Mouse (Mus musculus): ENCODE results near the gene Nr1h5. TPM values are rescaled to one million over a fixed set of nuclear protein-coding genes. Genes with fewer than 3 reads are reported as not detected.

Nr1h5 gene
- polyA plus RNA-seq (2015; fragmentation: Nextera tagmentation; extraction: Ambion mirVana), result 0.13 TPM in 2 replicates

- no peaks in the 10 kb centered on the region for H3K9me3 ChIP-seq
- no peaks in the 10 kb centered on the region for H3K4me1 ChIP-seq
- H3K9ac ChIP-seq (replicated peaks), result no peak within 1 kb of the TSS
- no peaks in the 10 kb centered on the region for H3K27me3 ChIP-seq
- no peak for ATAC-seq (replicated peaks)
- no peak within 1 kb of the TSS for H3K4me3 ChIP-seq
- WGBS, result 57% methylated on average over 3 of the region's 3 CpGs
- no peak within 1 kb of the TSS for H3K27ac ChIP-seq (replicated peaks)
- H3K36me3 ChIP-seq, result no peaks in the 10 kb centered on the region
- no peak within 1 kb of the TSS for H3K4me2 ChIP-seq (replicated peaks)
Measured at GRCm38 (mm10) chr3:102964033-102964432, at the start of gene Nr1h5. TSS of gene Nr1h5 (minus strand) at chr3:102964133.

GRCm38 (mm10) chr3:103001595-103001994 lies 37.7 kb upstream of the Nr1h5 start:
- H3K27me3 ChIP-seq, result no peaks in the 10 kb centered on the region
- H3K27ac ChIP-seq (replicated peaks), result no peak overlapping the region
- H3K9ac ChIP-seq (replicated peaks), result no peak overlapping the region
- ATAC-seq (replicated peaks), result no peak
- H3K9me3 ChIP-seq, result no peaks in the 10 kb centered on the region
- no peak overlapping the region for H3K4me2 ChIP-seq (replicated peaks)
- H3K4me3 ChIP-seq, result no peak overlapping the region
- whole genome bisulfite sequencing, result 98% methylated on average over 7 of the region's 7 CpGs
- H3K4me1 ChIP-seq, result peaks cover 9% of the 10 kb centered on the region
- H3K36me3 ChIP-seq, result peaks cover 61% of the 10 kb centered on the region

- peaks cover 14% of the 10 kb centered on the region for H3K4me1 ChIP-seq
- H3K4me3 ChIP-seq, result no peak overlapping the region
- peaks cover 37% of the 10 kb centered on the region for H3K36me3 ChIP-seq
- no peak overlapping the region for H3K27ac ChIP-seq (replicated peaks)
- H3K9ac ChIP-seq (replicated peaks), result no peak overlapping the region
- H3K9me3 ChIP-seq, result no peaks in the 10 kb centered on the region
- WGBS, result 88% methylated on average over 3 of the region's 3 CpGs
- no peak overlapping the region for H3K4me2 ChIP-seq (replicated peaks)
- no peaks in the 10 kb centered on the region for H3K27me3 ChIP-seq
- ATAC-seq (replicated peaks), result no peak
Measured at GRCm38 (mm10) chr3:102997591-102997990, 33.7 kb upstream of the Nr1h5 start.

- Histone ChIP-seq H3K9me3 (no peaks in the 10 kb centered on the region), H3K27me3 (no peaks in the 10 kb centered on the region), H3K36me3 (peaks cover 32% of the 10 kb centered on the region), H3K27ac (replicated peaks) (no peak overlapping the region), H3K4me1 (peaks cover 14% of the 10 kb centered on the region), H3K4me3 (peak overlapping the region; percentile 83; the same call in 1 of the 2 replicates), H3K9ac (replicated peaks) (no peak overlapping the region), H3K4me2 (replicated peaks) (no peak overlapping the region)
- WGBS, result 84% methylated on average over 10 of the region's 10 CpGs
- ATAC-seq (replicated peaks), result no peak
Measured at GRCm38 (mm10) chr3:102997036-102997435, 33.1 kb upstream of the Nr1h5 start.

- peak within 1 kb of the TSS; percentile 57 for H3K4me2 ChIP-seq (replicated peaks)
- H3K36me3 ChIP-seq, result peaks cover 23% of the 10 kb centered on the region
- under 1% methylated on average over 60 of the region's 60 CpGs for WGBS
- H3K9ac ChIP-seq (replicated peaks), result peak within 1 kb of the TSS; percentile 92
- peak; percentile 98 for ATAC-seq (replicated peaks)
- H3K27me3 ChIP-seq, result no peaks in the 10 kb centered on the region
- H3K27ac ChIP-seq (replicated peaks), result peak within 1 kb of the TSS; percentile 88
- H3K4me3 ChIP-seq, result peak within 1 kb of the TSS; percentile 83
- no peaks in the 10 kb centered on the region for H3K9me3 ChIP-seq
- peaks cover 14% of the 10 kb centered on the region for H3K4me1 ChIP-seq
Measured at GRCm38 (mm10) chr3:102995605-102996321, 31.8 kb upstream of the Nr1h5 start, which contains the start of gene Sike1. TSS of gene Sike1 (plus strand) at chr3:102995708.

DNA sequence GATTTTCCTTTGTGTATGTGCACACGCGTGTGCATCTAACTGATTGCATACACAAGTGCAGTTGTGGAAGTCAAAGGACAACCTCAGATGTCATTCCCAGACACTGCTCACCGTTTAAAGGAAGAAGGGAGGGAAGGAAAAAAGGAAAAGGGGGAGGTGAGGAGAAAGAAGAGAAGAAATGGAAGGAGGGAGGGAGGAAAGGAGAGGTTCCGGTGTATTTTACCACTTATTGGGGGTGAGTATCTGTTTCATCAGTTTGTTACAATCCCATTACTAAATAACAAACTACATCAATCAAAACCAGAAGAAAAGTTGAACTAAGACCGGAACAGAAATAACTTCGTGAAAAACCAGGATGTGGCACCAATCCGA lies 31.3 kb upstream of the Nr1h5 start:
- peak overlapping the region; percentile 88 for H3K27ac ChIP-seq (replicated peaks)
- H3K9me3 ChIP-seq, result no peaks in the 10 kb centered on the region
- H3K4me3 ChIP-seq, result peak overlapping the region; percentile 83
- peak overlapping the region; percentile 92; the same call in 1 of the 2 replicates for H3K9ac ChIP-seq (replicated peaks)
- H3K36me3 ChIP-seq, result peaks cover 17% of the 10 kb centered on the region
- peak overlapping the region; percentile 57 for H3K4me2 ChIP-seq (replicated peaks)
- WGBS, result 46% methylated on average over 7 of the region's 7 CpGs
- peak; percentile 14; the same call in 1 of the 2 replicates for ATAC-seq (replicated peaks)
- H3K4me1 ChIP-seq, result peaks cover 14% of the 10 kb centered on the region
- no peaks in the 10 kb centered on the region for H3K27me3 ChIP-seq

DNA sequence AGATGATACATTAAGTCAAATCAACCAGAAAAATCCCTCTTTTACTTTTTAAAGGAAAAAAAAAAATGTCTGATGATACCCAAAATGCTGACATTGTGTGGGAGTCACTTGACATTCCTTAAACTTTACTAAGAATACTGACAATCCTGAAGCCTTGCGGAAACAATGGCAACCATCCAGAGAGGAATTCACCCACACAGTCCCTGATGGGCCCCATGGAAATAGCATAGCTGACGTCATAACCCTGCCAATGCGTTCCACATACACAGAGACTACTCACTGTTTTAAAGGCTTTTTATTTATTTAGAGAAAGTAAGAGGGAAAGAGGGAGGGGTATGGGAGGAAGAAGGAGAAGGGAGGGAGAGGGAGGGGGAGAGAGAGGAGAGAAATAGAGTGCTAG lies 29.0 kb upstream of the Nr1h5 start:
- peaks cover 14% of the 10 kb centered on the region for H3K4me1 ChIP-seq
- 40% methylated on average over 3 of the region's 3 CpGs for WGBS
- H3K27ac ChIP-seq (replicated peaks), result no peak overlapping the region
- no peak for ATAC-seq (replicated peaks)
- no peaks in the 10 kb centered on the region for H3K27me3 ChIP-seq
- H3K36me3 ChIP-seq, result no peaks in the 10 kb centered on the region; the same call in 1 of the 2 replicates
- H3K4me2 ChIP-seq (replicated peaks), result no peak overlapping the region
- H3K9me3 ChIP-seq, result no peaks in the 10 kb centered on the region
- H3K4me3 ChIP-seq, result no peak overlapping the region
- no peak overlapping the region for H3K9ac ChIP-seq (replicated peaks)

DNA sequence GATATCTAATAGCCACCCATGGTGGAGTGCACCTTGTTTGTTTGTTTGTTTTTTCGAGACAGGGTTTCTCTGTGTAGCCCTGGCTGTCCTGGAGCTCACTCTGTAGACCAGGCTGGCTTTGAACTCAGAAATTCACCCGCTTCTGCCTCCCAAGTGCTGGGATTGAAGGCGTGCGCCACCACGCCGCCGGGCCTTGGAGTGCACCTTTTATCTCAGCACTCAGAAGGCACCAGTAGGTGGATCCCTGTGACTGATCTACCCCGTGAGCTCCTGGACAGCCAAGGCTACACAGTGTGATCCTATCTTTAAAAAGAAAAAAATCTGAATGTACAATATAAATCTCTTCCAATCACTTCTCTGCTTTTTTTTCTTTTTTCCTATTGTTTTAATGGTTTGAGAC lies 27.1 kb upstream of the Nr1h5 start:
- Histone ChIP-seq H3K9ac (replicated peaks) (no peak overlapping the region), H3K4me2 (replicated peaks) (no peak overlapping the region), H3K27ac (replicated peaks) (no peak overlapping the region), H3K4me3 (no peak overlapping the region), H3K36me3 (no peaks in the 10 kb centered on the region), H3K27me3 (no peaks in the 10 kb centered on the region), H3K9me3 (no peaks in the 10 kb centered on the region), H3K4me1 (no peaks in the 10 kb centered on the region; the same call in 1 of the 2 replicates)
- no peak for ATAC-seq (replicated peaks)
- 83% methylated on average over 8 of the region's 8 CpGs for WGBS

DNA sequence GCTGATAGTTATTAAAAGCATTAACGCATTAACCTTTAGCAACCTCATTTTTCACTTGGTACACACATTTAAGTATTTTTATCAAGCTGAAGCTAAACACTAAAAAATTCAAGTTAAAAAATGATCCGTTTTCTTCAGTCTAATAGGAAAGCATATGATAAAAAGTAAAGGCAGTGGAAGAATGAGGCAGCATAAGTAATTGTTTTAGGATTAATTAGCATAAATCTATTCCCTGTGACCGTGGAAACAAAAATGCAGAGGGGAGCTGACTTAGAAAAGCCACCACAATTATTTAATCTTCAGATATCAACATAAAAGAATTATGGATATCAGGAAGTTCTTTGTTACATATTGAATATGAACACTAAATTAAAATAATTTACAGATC lies 16.4 kb upstream of the Nr1h5 start:
- Histone ChIP-seq H3K4me2 (replicated peaks) (peak overlapping the region; percentile 41), H3K36me3 (no peaks in the 10 kb centered on the region), H3K27ac (replicated peaks) (peak overlapping the region; percentile 90), H3K9ac (replicated peaks) (peak overlapping the region; percentile 39), H3K9me3 (no peaks in the 10 kb centered on the region), H3K4me1 (peaks cover 8% of the 10 kb centered on the region; the same call in 1 of the 2 replicates), H3K27me3 (no peaks in the 10 kb centered on the region), H3K4me3 (peak overlapping the region; percentile 16)
- ATAC-seq (replicated peaks), result peak; percentile 50
- WGBS, result 17% methylated on average over 3 of the region's 3 CpGs

GRCm38 (mm10) chr3:102979550-102980348 lies 15.8 kb upstream of the Nr1h5 start:
- ATAC-seq (replicated peaks), result peak; percentile 99
- Histone ChIP-seq H3K27me3 (peaks cover 3% of the 10 kb centered on the region; the same call in 1 of the 2 replicates), H3K4me2 (replicated peaks) (peak overlapping the region; percentile 41), H3K4me3 (peak overlapping the region; percentile 16), H3K27ac (replicated peaks) (peak overlapping the region; percentile 90), H3K9ac (replicated peaks) (peak overlapping the region; percentile 39), H3K36me3 (no peaks in the 10 kb centered on the region), H3K4me1 (peaks cover 8% of the 10 kb centered on the region; the same call in 1 of the 2 replicates), H3K9me3 (no peaks in the 10 kb centered on the region)
- WGBS, result 4% methylated on average over 10 of the region's 10 CpGs

GRCm38 (mm10) chr3:102976906-102977305 lies 13.0 kb upstream of the Nr1h5 start:
- 83% methylated on average over 4 of the region's 4 CpGs for WGBS
- H3K4me2 ChIP-seq (replicated peaks), result no peak overlapping the region
- no peak overlapping the region for H3K4me3 ChIP-seq
- no peak overlapping the region for H3K27ac ChIP-seq (replicated peaks)
- H3K36me3 ChIP-seq, result no peaks in the 10 kb centered on the region
- H3K9me3 ChIP-seq, result no peaks in the 10 kb centered on the region
- H3K4me1 ChIP-seq, result peaks cover 8% of the 10 kb centered on the region; the same call in 1 of the 2 replicates
- no peak for ATAC-seq (replicated peaks)
- no peak overlapping the region for H3K9ac ChIP-seq (replicated peaks)
- peaks cover 5% of the 10 kb centered on the region; the same call in 1 of the 2 replicates for H3K27me3 ChIP-seq

GRCm38 (mm10) chr3:102970508-102970907 lies 6.6 kb upstream of the Nr1h5 start:
- H3K27ac ChIP-seq (replicated peaks), result no peak overlapping the region
- no peak overlapping the region for H3K9ac ChIP-seq (replicated peaks)
- no peaks in the 10 kb centered on the region for H3K36me3 ChIP-seq
- 0 out of 2 replicates have a peak, but pooled peaks cover 2% of the 10 kb centered on the region for H3K4me1 ChIP-seq
- no peaks in the 10 kb centered on the region for H3K9me3 ChIP-seq
- H3K4me3 ChIP-seq, result no peak overlapping the region
- 89% methylated on average over 3 of the region's 3 CpGs for WGBS
- no peak overlapping the region for H3K4me2 ChIP-seq (replicated peaks)
- H3K27me3 ChIP-seq, result peaks cover 5% of the 10 kb centered on the region; the same call in 1 of the 2 replicates
- no peak for ATAC-seq (replicated peaks)
